Mouse (Mus musculus): ENCODE data around the gene Cyp2d34. TPM values are rescaled to one million over a fixed set of nuclear protein-coding genes. Genes with fewer than 3 reads are reported as not detected.

Cyp2d34 gene
- polyA plus RNA-seq (2015; fragmentation: Nextera tagmentation; extraction: Ambion mirVana), result not detected in 2 replicates

GRCm38 (mm10) chr15:82620531-82621202 lies at the start of gene Cyp2d34:
Gene Cyp2d34 (minus strand): TSS chr15:82620946.
- no peak within 1 kb of the TSS for H3K4me2 ChIP-seq (ENCODE audit: low read depth, low read length)
- H3K4me1 ChIP-seq (ENCODE audit: control insufficient read depth, insufficient read depth, low read length), result no peaks in the 10 kb centered on the region
- H3K27ac ChIP-seq (ENCODE audit: low read length), result no peak within 1 kb of the TSS
- no peaks in the 10 kb centered on the region for H3K9me3 ChIP-seq (replicated peaks; ENCODE audit: control insufficient read depth, low read length)
- no peak within 1 kb of the TSS for H3K4me3 ChIP-seq (ENCODE audit: low read length)
- 77% methylated on average over 7 of the region's 7 CpGs for WGBS
- ATAC-seq (replicated peaks; ENCODE audit: extremely low read depth, insufficient read depth, low FRiP score), result no peak
- H3K9ac ChIP-seq (ENCODE audit: low read length), result no peak within 1 kb of the TSS
- no peaks in the 10 kb centered on the region for H3K36me3 ChIP-seq (ENCODE audit: control insufficient read depth, insufficient read depth)
- H3K27me3 ChIP-seq (ENCODE audit: control insufficient read depth, insufficient read depth, low read length), result no peaks in the 10 kb centered on the region

GRCm38 (mm10) chr15:82656346-82656745 lies 35.6 kb upstream of the Cyp2d34 start:
- H3K9me3 ChIP-seq (replicated peaks; ENCODE audit: control insufficient read depth, low read length), result no peaks in the 10 kb centered on the region
- H3K9ac ChIP-seq (ENCODE audit: low read length), result no peak overlapping the region
- H3K4me2 ChIP-seq (ENCODE audit: low read depth, low read length), result no peak overlapping the region
- no peaks in the 10 kb centered on the region for H3K36me3 ChIP-seq (ENCODE audit: control insufficient read depth, insufficient read depth)
- WGBS, result 61% methylated on average over 2 of the region's 2 CpGs
- ATAC-seq (replicated peaks; ENCODE audit: extremely low read depth, insufficient read depth, low FRiP score), result no peak
- H3K4me3 ChIP-seq (ENCODE audit: low read length), result no peak overlapping the region
- no peak overlapping the region for H3K27ac ChIP-seq (ENCODE audit: low read length)
- H3K27me3 ChIP-seq (ENCODE audit: control insufficient read depth, insufficient read depth, low read length), result no peaks in the 10 kb centered on the region
- H3K4me1 ChIP-seq (ENCODE audit: control insufficient read depth, insufficient read depth, low read length), result no peaks in the 10 kb centered on the region

- H3K36me3 ChIP-seq (ENCODE audit: control insufficient read depth, insufficient read depth), result no peaks in the 10 kb centered on the region
- H3K9me3 ChIP-seq (replicated peaks; ENCODE audit: control insufficient read depth, low read length), result no peaks in the 10 kb centered on the region
- ATAC-seq (replicated peaks; ENCODE audit: extremely low read depth, insufficient read depth, low FRiP score), result no peak
- WGBS, result 78% methylated on average over 3 of the region's 3 CpGs
- H3K27me3 ChIP-seq (ENCODE audit: control insufficient read depth, insufficient read depth, low read length), result no peaks in the 10 kb centered on the region
- no peak overlapping the region for H3K4me2 ChIP-seq (ENCODE audit: low read depth, low read length)
- H3K4me1 ChIP-seq (ENCODE audit: control insufficient read depth, insufficient read depth, low read length), result no peaks in the 10 kb centered on the region
- no peak overlapping the region for H3K27ac ChIP-seq (ENCODE audit: low read length)
- no peak overlapping the region for H3K9ac ChIP-seq (ENCODE audit: low read length)
- no peak overlapping the region for H3K4me3 ChIP-seq (ENCODE audit: low read length)
Observed at GRCm38 (mm10) chr15:82644371-82644770, 23.6 kb upstream of the Cyp2d34 start.

- H3K4me2 ChIP-seq (ENCODE audit: low read depth, low read length), result no peak overlapping the region
- H3K27ac ChIP-seq (ENCODE audit: low read length), result no peak overlapping the region
- ATAC-seq (replicated peaks; ENCODE audit: extremely low read depth, insufficient read depth, low FRiP score), result no peak
- H3K4me1 ChIP-seq (ENCODE audit: control insufficient read depth, insufficient read depth, low read length), result no peaks in the 10 kb centered on the region
- no peaks in the 10 kb centered on the region for H3K9me3 ChIP-seq (replicated peaks; ENCODE audit: control insufficient read depth, low read length)
- no peaks in the 10 kb centered on the region for H3K36me3 ChIP-seq (ENCODE audit: control insufficient read depth, insufficient read depth)
- 89% methylated on average over 5 of the region's 5 CpGs for WGBS
- H3K27me3 ChIP-seq (ENCODE audit: control insufficient read depth, insufficient read depth, low read length), result no peaks in the 10 kb centered on the region
- H3K4me3 ChIP-seq (ENCODE audit: low read length), result no peak overlapping the region
- H3K9ac ChIP-seq (ENCODE audit: low read length), result no peak overlapping the region
Observed at GRCm38 (mm10) chr15:82643771-82644170, 23.0 kb upstream of the Cyp2d34 start.

GRCm38 (mm10) chr15:82642771-82643170 lies 22.0 kb upstream of the Cyp2d34 start:
- H3K4me2 ChIP-seq (ENCODE audit: low read depth, low read length), result no peak overlapping the region
- H3K9ac ChIP-seq (ENCODE audit: low read length), result no peak overlapping the region
- no peak for ATAC-seq (replicated peaks; ENCODE audit: extremely low read depth, insufficient read depth, low FRiP score)
- no peak overlapping the region for H3K27ac ChIP-seq (ENCODE audit: low read length)
- no peaks in the 10 kb centered on the region for H3K27me3 ChIP-seq (ENCODE audit: control insufficient read depth, insufficient read depth, low read length)
- no peaks in the 10 kb centered on the region for H3K9me3 ChIP-seq (replicated peaks; ENCODE audit: control insufficient read depth, low read length)
- H3K4me3 ChIP-seq (ENCODE audit: low read length), result no peak overlapping the region
- WGBS, result 76% methylated on average over 3 of the region's 3 CpGs
- H3K4me1 ChIP-seq (ENCODE audit: control insufficient read depth, insufficient read depth, low read length), result no peaks in the 10 kb centered on the region
- H3K36me3 ChIP-seq (ENCODE audit: control insufficient read depth, insufficient read depth), result no peaks in the 10 kb centered on the region

- Histone ChIP-seq H3K4me3 (ENCODE audit: low read length) (no peak overlapping the region), H3K27me3 (ENCODE audit: control insufficient read depth, insufficient read depth, low read length) (no peaks in the 10 kb centered on the region), H3K9me3 (replicated peaks; ENCODE audit: control insufficient read depth, low read length) (no peaks in the 10 kb centered on the region), H3K36me3 (ENCODE audit: control insufficient read depth, insufficient read depth) (no peaks in the 10 kb centered on the region), H3K9ac (ENCODE audit: low read length) (no peak overlapping the region), H3K4me2 (ENCODE audit: low read depth, low read length) (no peak overlapping the region), H3K4me1 (ENCODE audit: control insufficient read depth, insufficient read depth, low read length) (no peaks in the 10 kb centered on the region), H3K27ac (ENCODE audit: low read length) (no peak overlapping the region)
- WGBS, result 76% methylated on average over 2 of the region's 2 CpGs
- ATAC-seq (replicated peaks; ENCODE audit: extremely low read depth, insufficient read depth, low FRiP score), result no peak
Observed at GRCm38 (mm10) chr15:82641921-82642320, 21.2 kb upstream of the Cyp2d34 start.

- Histone ChIP-seq H3K27ac (ENCODE audit: low read length) (no peak overlapping the region), H3K4me3 (ENCODE audit: low read length) (no peak overlapping the region), H3K9me3 (replicated peaks; ENCODE audit: control insufficient read depth, low read length) (no peaks in the 10 kb centered on the region), H3K4me2 (ENCODE audit: low read depth, low read length) (no peak overlapping the region), H3K4me1 (ENCODE audit: control insufficient read depth, insufficient read depth, low read length) (no peaks in the 10 kb centered on the region), H3K36me3 (ENCODE audit: control insufficient read depth, insufficient read depth) (no peaks in the 10 kb centered on the region), H3K27me3 (ENCODE audit: control insufficient read depth, insufficient read depth, low read length) (no peaks in the 10 kb centered on the region), H3K9ac (ENCODE audit: low read length) (no peak overlapping the region)
- no peak for ATAC-seq (replicated peaks; ENCODE audit: extremely low read depth, insufficient read depth, low FRiP score)
- WGBS, result 72% methylated on average over 5 of the region's 5 CpGs
Observed at GRCm38 (mm10) chr15:82641390-82641789, 20.6 kb upstream of the Cyp2d34 start.

- 85% methylated on average over 7 of the region's 7 CpGs for WGBS
- no peak overlapping the region for H3K4me3 ChIP-seq (ENCODE audit: low read length)
- ATAC-seq (replicated peaks; ENCODE audit: extremely low read depth, insufficient read depth, low FRiP score), result no peak
Observed at GRCm38 (mm10) chr15:82640201-82640600, 19.5 kb upstream of the Cyp2d34 start.

GRCm38 (mm10) chr15:82637130-82638075 lies 16.7 kb upstream of the Cyp2d34 start:
- Histone ChIP-seq H3K4me3 (ENCODE audit: low read length) (no peak overlapping the region), H3K4me2 (ENCODE audit: low read depth, low read length) (no peak overlapping the region), H3K9ac (ENCODE audit: low read length) (no peak overlapping the region), H3K9me3 (replicated peaks; ENCODE audit: control insufficient read depth, low read length) (no peaks in the 10 kb centered on the region), H3K4me1 (ENCODE audit: control insufficient read depth, insufficient read depth, low read length) (no peaks in the 10 kb centered on the region), H3K27ac (ENCODE audit: low read length) (no peak overlapping the region), H3K27me3 (ENCODE audit: control insufficient read depth, insufficient read depth, low read length) (no peaks in the 10 kb centered on the region), H3K36me3 (ENCODE audit: control insufficient read depth, insufficient read depth) (no peaks in the 10 kb centered on the region)
- ATAC-seq (replicated peaks; ENCODE audit: extremely low read depth, insufficient read depth, low FRiP score), result no peak
- 70% methylated on average over 14 of the region's 14 CpGs for whole genome bisulfite sequencing

More at GRCm38 (mm10) chr15:82640201-82640600, 19.5 kb upstream of the Cyp2d34 start:
- Histone ChIP-seq H3K4me1 (ENCODE audit: control insufficient read depth, insufficient read depth, low read length) (no peaks in the 10 kb centered on the region), H3K36me3 (ENCODE audit: control insufficient read depth, insufficient read depth) (no peaks in the 10 kb centered on the region), H3K9me3 (replicated peaks; ENCODE audit: control insufficient read depth, low read length) (no peaks in the 10 kb centered on the region), H3K27ac (ENCODE audit: low read length) (no peak overlapping the region), H3K4me2 (ENCODE audit: low read depth, low read length) (no peak overlapping the region), H3K27me3 (ENCODE audit: control insufficient read depth, insufficient read depth, low read length) (no peaks in the 10 kb centered on the region), H3K9ac (ENCODE audit: low read length) (no peak overlapping the region)

All from heart, embryonic 16.5 days (tissue).